Mouse (Mus musculus) embryonic facial prominence, embryonic 14.5 days (tissue): Measurements from ENCODE around the gene Tmem8. TPM values are rescaled to one million over a fixed set of nuclear protein-coding genes. Genes with fewer than 3 reads are reported as not detected.

Experiments used
- ATAC-seq: fragments of 200-750 bp; cut with Nextera tagmentation; 2 replicates; pipeline ENCODE4 v1.8.0; 2017; ENCODE audit warnings: low read depth, moderate number of reproducible peaks, moderate TSS enrichment
- DNase-seq: peaks from one replicate; pipeline ENCODE4 v3.0.0-alpha.2; 2015; ENCODE audit warnings: low spot score
- H3K27ac ChIP-seq: fragments of 300-500 bp; sonication (generic); replicated peaks from 2 replicates; pipeline ENCODE4 v1.5.1; 2014; ENCODE audit warnings: low read depth, mild to moderate bottlenecking, low read length, moderate library complexity
- H3K27me3 ChIP-seq: fragments of 300-500 bp; sonication (generic); replicated peaks from 2 replicates; pipeline ENCODE4 v1.6.1; 2014; ENCODE audit warnings: low read length; ENCODE audit not compliant: control insufficient read depth, insufficient read depth
- H3K36me3 ChIP-seq: fragments of 300-500 bp; sonication (generic); 2 replicates; pipeline ENCODE4 v1.6.1; 2014; ENCODE audit warnings: low read length, mixed read lengths; ENCODE audit not compliant: control insufficient read depth, insufficient read depth
- H3K4me1 ChIP-seq: fragments of 300-500 bp; sonication (generic); 2 replicates; pipeline ENCODE4 v1.6.1; 2014; ENCODE audit warnings: antibody characterized with exemption, low read length; ENCODE audit not compliant: control insufficient read depth, insufficient read depth
- H3K4me2 ChIP-seq: fragments of 300-500 bp; sonication (generic); 2 replicates; pipeline ENCODE4 v1.6.1; 2014; ENCODE audit warnings: low read depth, mild to moderate bottlenecking, low read length, moderate library complexity, mixed read lengths
- H3K4me3 ChIP-seq: fragments of 300-500 bp; sonication (generic); 2 replicates; pipeline ENCODE4 v1.5.1; 2014; ENCODE audit warnings: low read depth, mild to moderate bottlenecking, low read length
- H3K9ac ChIP-seq: fragments of 300-500 bp; sonication (generic); 2 replicates; pipeline ENCODE4 v1.6.1; 2014; ENCODE audit warnings: low read depth, mild to moderate bottlenecking, low read length, moderate library complexity, mixed read lengths
- H3K9me3 ChIP-seq: fragments of 300-500 bp; sonication (generic); 2 replicates; pipeline ENCODE4 v1.6.1; 2016; ENCODE audit warnings: low read length; ENCODE audit not compliant: control insufficient read depth
- WGBS: fragments of 180-500 bp; shearing (Covaris S2); extraction: QIAGEN DNeasy Blood & Tissue Kit; methylation state at CpG from one replicate; pipeline ENCODE4 v1.1.7; 2014; 5-methylcytosine and 5-hydroxymethylcytosine counted together
- polyA plus RNA-seq: library from polyadenylated mRNA; unstranded; fragments of >200 nt; fragmentation: Nextera tagmentation; extraction: Ambion mirVana; gene quantifications from 2 replicates; pipeline ENCODE4 v1.2.1, GENCODE M21; 2014

Tmem8 gene
- polyA plus RNA-seq, 1 experiment from 2014 or later: 3.0 TPM

- Histone ChIP-seq H3K27me3 (no peaks in the 10 kb centered on the region), H3K36me3 (peaks cover 47% of the 10 kb centered on the region), H3K27ac (no peak overlapping the region), H3K4me1 (peaks cover 8% of the 10 kb centered on the region), H3K9me3 (no peaks in the 10 kb centered on the region), H3K4me3 (no peak overlapping the region), H3K4me2 (no peak overlapping the region), H3K9ac (no peak overlapping the region)
- DNase-seq (no peak), ATAC-seq (no peak)
- 90% methylated on average over 9 of the region's 10 CpGs for WGBS
Measured at GRCm38 (mm10) chr17:26125226-26125625, 12.1 kb downstream of the Tmem8 start.

- no peak for ATAC-seq
- H3K27me3 ChIP-seq: no peaks in the 10 kb centered on the region
- DNase-seq: no peak
- no peaks in the 10 kb centered on the region for H3K9me3 ChIP-seq
- no peak overlapping the region for H3K27ac ChIP-seq
- H3K4me2 ChIP-seq: no peak overlapping the region
- no peak overlapping the region for H3K4me3 ChIP-seq
- no peak overlapping the region for H3K9ac ChIP-seq
- WGBS: 86% methylated on average over 17 of the region's 18 CpGs
- H3K4me1 ChIP-seq: no peaks in the 10 kb centered on the region
- peaks cover 57% of the 10 kb centered on the region for H3K36me3 ChIP-seq
Measured at GRCm38 (mm10) chr17:26131062-26131732, 18.1 kb downstream of the Tmem8 start.

GRCm38 (mm10) chr17:26131856-26132853 is 19.1 kb downstream of the Tmem8 start:
- no peak for DNase-seq
- Histone ChIP-seq H3K9me3 (no peaks in the 10 kb centered on the region), H3K36me3 (peaks cover 50% of the 10 kb centered on the region), H3K9ac (no peak overlapping the region), H3K4me3 (no peak overlapping the region), H3K27ac (no peak overlapping the region), H3K27me3 (no peaks in the 10 kb centered on the region), H3K4me2 (no peak overlapping the region), H3K4me1 (no peaks in the 10 kb centered on the region)
- ATAC-seq: no peak
- WGBS: 89% methylated on average over 18 of the region's 18 CpGs

- Histone ChIP-seq H3K9me3 (no peaks in the 10 kb centered on the region), H3K4me1 (peaks cover 11% of the 10 kb centered on the region), H3K36me3 (peaks cover 1% of the 10 kb centered on the region; the same call in 1 of the 2 replicates), H3K9ac (no peak overlapping the region), H3K27me3 (no peaks in the 10 kb centered on the region), H3K27ac (no peak overlapping the region), H3K4me2 (no peak overlapping the region), H3K4me3 (no peak overlapping the region)
- 88% methylated on average over 11 of the region's 11 CpGs for WGBS
- no peak for DNase-seq
- no peak for ATAC-seq
Measured at GRCm38 (mm10) chr17:26137106-26137750, 24.1 kb downstream of the Tmem8 start.

GRCm38 (mm10) chr17:26137751-26138130 is 24.6 kb downstream of the Tmem8 start:
- Histone ChIP-seq H3K9ac (peak overlapping the region; percentile 94), H3K4me3 (peak overlapping the region; percentile 84), H3K27me3 (no peaks in the 10 kb centered on the region), H3K27ac (peak overlapping the region; percentile 75), H3K4me2 (peak overlapping the region; percentile 84), H3K4me1 (peaks cover 11% of the 10 kb centered on the region), H3K9me3 (no peaks in the 10 kb centered on the region), H3K36me3 (peaks cover 3% of the 10 kb centered on the region; the same call in 1 of the 2 replicates)
- no peak for ATAC-seq
- no peak for DNase-seq
- 71% methylated on average over 2 of the region's 2 CpGs for WGBS

GRCm38 (mm10) chr17:26138239-26138836 is 25.2 kb downstream of the Tmem8 start, which contains the start of gene Axin1:
Gene Axin1, plus strand, starts transcription at chr17:26138688.
- no peaks in the 10 kb centered on the region for H3K9me3 ChIP-seq
- H3K4me1 ChIP-seq: peaks cover 11% of the 10 kb centered on the region
- DNase-seq (peak; percentile 99), ATAC-seq (peak; percentile 98)
- H3K27me3 ChIP-seq: no peaks in the 10 kb centered on the region
- WGBS: under 1% methylated on average over 36 of the region's 42 CpGs
- H3K27ac ChIP-seq: peak within 1 kb of the TSS; percentile 97
- H3K36me3 ChIP-seq: peaks cover 9% of the 10 kb centered on the region
- peak within 1 kb of the TSS; percentile 84 for H3K4me2 ChIP-seq
- H3K4me3 ChIP-seq: peak within 1 kb of the TSS; percentile 84
- peak within 1 kb of the TSS; percentile 94 for H3K9ac ChIP-seq

- Histone ChIP-seq H3K9me3 (no peaks in the 10 kb centered on the region), H3K4me3 (peak overlapping the region; percentile 84), H3K27me3 (no peaks in the 10 kb centered on the region), H3K4me1 (peaks cover 11% of the 10 kb centered on the region), H3K36me3 (peaks cover 15% of the 10 kb centered on the region), H3K9ac (peak overlapping the region; percentile 94), H3K27ac (peak overlapping the region; percentile 97), H3K4me2 (peak overlapping the region; percentile 84)
- DNase-seq (peak; percentile 64), ATAC-seq (peak; percentile 66)
- WGBS: under 1% methylated on average over 27 of the region's 58 CpGs
Measured at GRCm38 (mm10) chr17:26138901-26139381, 25.8 kb downstream of the Tmem8 start.

- DNase-seq: no peak
- Histone ChIP-seq H3K4me2 (no peak overlapping the region), H3K36me3 (peaks cover 45% of the 10 kb centered on the region), H3K27ac (no peak overlapping the region), H3K9ac (no peak overlapping the region), H3K9me3 (no peaks in the 10 kb centered on the region), H3K27me3 (no peaks in the 10 kb centered on the region), H3K4me1 (peaks cover 11% of the 10 kb centered on the region), H3K4me3 (no peak overlapping the region)
- no peak for ATAC-seq
- WGBS: 78% methylated on average over 4 of the region's 4 CpGs
Measured at GRCm38 (mm10) chr17:26142796-26143195, 29.7 kb downstream of the Tmem8 start.
